Mouse (Mus musculus): ENCODE measurements around the gene Olfr1357. TPM values are rescaled to one million over a fixed set of nuclear protein-coding genes. Genes with fewer than 3 reads are reported as not detected.
A peak's percentile ranks its signal among the peaks of the same experiment; 100 is the strongest.
"Not testable (repeated sequence)": the region's sequence is repeated elsewhere in the genome, so short reads cannot be mapped to it uniquely, and the experiment has no call there.

The Olfr1357 gene
- not detected for total RNA-seq (2021)
- long read RNA-seq, experiment 1 = 0 reads
- long read RNA-seq, experiment 2 = 0 reads

DNA sequence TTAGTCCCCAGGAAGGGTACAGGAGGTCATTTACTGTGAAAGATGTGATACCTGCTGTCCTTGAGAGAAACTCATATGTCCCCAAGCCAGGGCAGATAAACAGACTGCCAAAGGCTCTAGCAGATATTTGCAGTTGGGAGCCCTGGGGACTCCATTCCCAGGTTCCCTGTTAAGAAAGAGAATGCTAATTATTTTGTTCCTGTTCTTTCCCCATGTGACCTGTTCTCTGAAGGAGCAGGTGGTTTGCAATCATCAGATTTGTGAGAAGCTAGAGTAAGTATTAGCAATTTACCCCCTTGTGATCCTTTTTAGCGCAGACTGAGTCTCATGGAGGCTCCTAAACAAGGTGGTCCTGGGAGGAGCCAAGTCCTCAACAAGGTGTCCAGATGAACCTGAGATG lies at the start of gene Olfr1357:
Gene Olfr1357, minus strand, starts transcription at position 101 of the 400 bp plus-strand sequence.
- intact Hi-C loops (cut with DNase I) = no loop called here
- DNase-seq = no peak

- intact Hi-C loops (cut with DNase I); DNase-seq: not testable (repeated sequence)
Observed at GRCm38 (mm10) chr10:78666696-78667095, 48.8 kb upstream of the Olfr1357 start.

DNA sequence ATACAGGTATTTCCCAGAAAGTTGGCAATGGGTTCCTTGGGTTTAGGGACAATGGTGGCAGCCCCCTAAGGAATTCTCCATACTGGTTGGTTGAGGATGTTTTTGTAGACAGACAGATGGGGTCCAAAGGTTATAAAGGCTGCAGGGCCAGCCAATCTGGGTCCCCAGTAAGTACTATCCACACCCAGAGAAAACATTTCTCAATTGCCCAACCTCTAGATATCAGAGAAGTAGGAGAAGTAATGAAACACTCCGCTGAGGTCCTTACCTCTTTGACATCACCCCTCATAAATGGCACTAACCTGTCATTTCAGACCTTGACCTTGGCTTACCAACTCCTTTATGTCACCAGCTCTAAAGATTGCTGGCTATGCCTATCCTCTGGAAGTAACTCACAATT lies 46.7 kb upstream of the Olfr1357 start:
- intact Hi-C loops (cut with DNase I) = no loop called here
- DNase-seq = no peak

GRCm38 (mm10) chr10:78661198-78661597 lies 43.3 kb upstream of the Olfr1357 start:
- intact Hi-C loops (cut with DNase I) = no loop called here
- DNase-seq = no peak

GRCm38 (mm10) chr10:78632311-78632710 lies 14.4 kb upstream of the Olfr1357 start:
- intact Hi-C loops (cut with DNase I) = no loop called here
- no peak for DNase-seq

DNA sequence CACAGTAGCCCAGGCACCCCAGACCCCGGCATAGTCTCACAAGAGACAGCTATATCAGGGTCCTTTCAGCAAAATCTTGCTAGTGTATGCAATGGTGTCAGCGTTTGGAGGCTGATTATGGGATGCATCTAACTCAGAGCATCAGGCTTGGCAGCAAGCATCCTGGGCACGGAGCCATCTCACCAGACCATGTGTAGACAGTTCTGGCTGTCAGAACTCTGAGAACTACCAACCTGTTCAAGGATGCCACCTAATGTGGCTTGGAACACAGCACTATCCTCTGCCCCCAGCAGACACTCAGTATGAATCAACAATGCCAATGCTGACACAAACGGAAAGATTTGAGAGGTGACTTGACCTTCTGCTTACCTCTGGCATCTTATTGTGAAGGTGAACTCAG lies 12.3 kb upstream of the Olfr1357 start:
- intact Hi-C loops (cut with DNase I) = no loop called here
- no peak for DNase-seq

- intact Hi-C loops (cut with DNase I) = not testable (repeated sequence)
Observed at GRCm38 (mm10) chr10:78623143-78623542, 5.3 kb upstream of the Olfr1357 start.

GRCm38 (mm10) chr10:78607602-78608001 lies 10.3 kb downstream of the Olfr1357 start:
- intact Hi-C loops (cut with DNase I) = no loop called here
- DNase-seq = no peak

More at GRCm38 (mm10) chr10:78623143-78623542, 5.3 kb upstream of the Olfr1357 start:
- DNase-seq = not testable (repeated sequence)

DNA sequence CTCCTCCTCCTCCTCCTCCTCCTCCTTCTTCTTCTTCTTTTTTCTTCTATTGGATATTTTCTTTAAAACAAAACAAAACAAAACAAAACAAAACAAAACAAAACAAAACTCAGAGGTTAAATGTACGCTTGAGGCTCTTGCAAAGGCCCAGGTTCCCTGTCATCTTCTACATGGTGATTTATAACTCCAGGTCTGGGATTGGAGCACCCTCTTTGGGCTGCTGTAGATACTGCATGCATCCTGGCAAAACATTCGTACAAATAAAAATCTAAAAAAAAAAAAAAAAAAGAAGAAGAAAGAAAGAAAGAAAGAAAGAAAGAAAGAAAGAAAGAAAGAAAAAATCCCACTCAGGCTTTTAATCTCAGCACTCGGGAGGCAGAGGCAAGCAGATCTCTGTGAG lies 12.8 kb downstream of the Olfr1357 start:
- intact Hi-C loops (cut with DNase I) = loop anchor here (1.0 kb wide), 1 partner anchor 63 kb away; no protein-coding TSS in a partner anchor
- DNase-seq = peak; percentile 37 to 66

DNA sequence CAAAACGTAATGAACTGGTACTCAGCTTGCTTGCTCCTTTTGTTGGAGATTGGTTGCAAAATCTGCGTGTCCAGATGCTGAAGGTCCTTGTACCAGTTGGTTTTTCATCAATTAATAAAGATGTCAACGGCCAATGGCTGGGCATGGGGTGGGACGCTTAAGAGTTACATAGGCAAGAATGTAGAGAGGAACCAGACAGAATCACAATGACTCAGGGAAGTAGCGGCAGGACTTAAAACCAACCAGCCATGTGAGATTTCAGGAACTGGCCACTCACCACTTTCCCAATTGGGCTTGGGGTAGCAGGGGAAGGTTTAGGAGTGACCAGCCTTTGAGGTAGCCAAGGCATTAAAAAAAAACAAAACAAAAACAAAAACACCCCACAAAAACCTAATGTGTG lies 18.0 kb downstream of the Olfr1357 start:
- no peak for DNase-seq
- intact Hi-C loops (cut with DNase I) = loop anchor here (5.0 kb wide), 1 partner anchor 158 kb away; no protein-coding TSS in a partner anchor

GRCm38 (mm10) chr10:78594566-78594965 lies 23.3 kb downstream of the Olfr1357 start:
- DNase-seq = no peak
- intact Hi-C loops (cut with DNase I) = no loop called here

GRCm38 (mm10) chr10:78594157-78594556 lies 23.7 kb downstream of the Olfr1357 start:
- no peak for DNase-seq
- intact Hi-C loops (cut with DNase I) = no loop called here

- intact Hi-C loops (cut with DNase I) = no loop called here
- DNase-seq = no peak
Observed at GRCm38 (mm10) chr10:78593736-78594135, 24.1 kb downstream of the Olfr1357 start.

- DNase-seq = no peak
- intact Hi-C loops (cut with DNase I) = no loop called here
Observed at GRCm38 (mm10) chr10:78592856-78593379, 25.0 kb downstream of the Olfr1357 start.

GRCm38 (mm10) chr10:78591406-78592328 lies 26.2 kb downstream of the Olfr1357 start, which contains the start of gene Syde1:
Gene Syde1, minus strand, starts transcription at chr10:78591964.
- intact Hi-C loops (cut with DNase I) = loop anchor here (1.0 kb wide), 1 partner anchor 16 kb away; no protein-coding TSS in a partner anchor
- peak; percentile 72 to 74 for DNase-seq

GRCm38 (mm10) chr10:78590744-78591143 lies 27.1 kb downstream of the Olfr1357 start:
- intact Hi-C loops (cut with DNase I) = loop anchor here (1.0 kb wide), 1 partner anchor 15 kb away; no protein-coding TSS in a partner anchor
- peak; percentile 22 to 42 for DNase-seq

- no peak for DNase-seq
- intact Hi-C loops (cut with DNase I) = no loop called here
Observed at GRCm38 (mm10) chr10:78589901-78590300, 28.0 kb downstream of the Olfr1357 start.

DNA sequence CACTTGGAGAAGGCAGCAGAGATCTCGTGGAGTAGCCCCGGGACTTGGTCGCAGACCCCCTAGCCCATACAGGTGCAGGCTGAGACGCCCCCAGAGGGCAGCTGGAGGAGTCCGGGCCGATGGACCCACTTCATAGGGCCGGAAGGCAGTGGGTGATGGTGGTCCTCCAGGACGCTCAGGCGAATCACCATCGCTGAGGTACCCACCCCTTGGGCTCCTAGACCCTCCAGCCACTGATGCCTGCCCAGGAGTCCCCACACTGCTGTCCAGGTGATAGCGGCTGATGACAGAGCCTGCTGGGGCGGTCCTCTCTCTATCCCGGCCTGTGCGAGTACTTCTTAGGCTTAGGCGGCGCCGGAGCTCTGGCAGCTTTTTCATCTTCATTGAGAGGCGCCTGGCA lies 28.6 kb downstream of the Olfr1357 start:
- DNase-seq = no peak
- intact Hi-C loops (cut with DNase I) = no loop called here

DNA sequence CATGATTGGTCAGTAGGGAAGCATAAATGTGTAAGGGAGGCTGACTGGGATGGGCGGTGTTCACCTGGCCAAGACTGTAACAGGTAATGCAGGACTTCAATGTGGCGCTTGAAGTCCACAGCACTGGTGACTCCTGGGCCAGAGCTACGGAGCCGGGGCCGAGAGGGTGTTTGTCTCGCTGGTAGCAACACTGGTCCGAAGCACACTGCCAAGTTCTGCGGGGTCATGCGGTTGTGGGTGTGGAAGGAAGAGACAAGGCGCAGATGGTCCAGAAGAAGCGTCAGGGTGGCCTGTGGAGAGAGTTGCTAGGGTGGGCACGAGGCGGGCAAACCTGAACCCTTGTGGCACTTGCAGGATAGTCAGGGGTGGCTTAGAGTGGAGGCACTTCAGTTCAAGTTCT lies 31.8 kb downstream of the Olfr1357 start:
- intact Hi-C loops (cut with DNase I) = no loop called here
- DNase-seq = no peak

GRCm38 (mm10) chr10:78585606-78586005 lies 32.3 kb downstream of the Olfr1357 start:
- intact Hi-C loops (cut with DNase I) = no loop called here
- no peak for DNase-seq

DNA sequence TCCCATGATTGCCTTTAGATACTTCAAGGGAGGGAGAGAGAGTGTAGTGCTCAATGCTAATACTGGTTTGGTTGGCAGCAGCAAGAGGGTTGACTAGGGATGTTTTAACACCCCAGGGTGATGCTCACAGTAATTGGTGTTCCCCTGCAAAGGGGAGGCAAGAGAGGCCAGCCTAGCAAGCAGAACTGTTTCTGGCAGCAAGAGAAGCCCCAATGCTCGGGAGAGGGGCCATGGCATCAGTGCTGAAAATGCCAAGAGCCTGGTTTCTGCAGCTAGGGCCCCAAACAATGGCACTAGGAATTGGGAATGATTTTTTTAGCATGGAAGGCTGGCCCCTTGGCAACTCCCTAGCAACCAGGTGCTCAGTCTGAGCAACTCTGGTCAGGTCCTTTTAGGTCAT lies 32.9 kb downstream of the Olfr1357 start:
- intact Hi-C loops (cut with DNase I) = no loop called here
- DNase-seq = no peak

Data from heart, postnatal 14 days (tissue).